14 mouse cellular contexts compared by ENCODE assay signal in the genomic region with DNA sequence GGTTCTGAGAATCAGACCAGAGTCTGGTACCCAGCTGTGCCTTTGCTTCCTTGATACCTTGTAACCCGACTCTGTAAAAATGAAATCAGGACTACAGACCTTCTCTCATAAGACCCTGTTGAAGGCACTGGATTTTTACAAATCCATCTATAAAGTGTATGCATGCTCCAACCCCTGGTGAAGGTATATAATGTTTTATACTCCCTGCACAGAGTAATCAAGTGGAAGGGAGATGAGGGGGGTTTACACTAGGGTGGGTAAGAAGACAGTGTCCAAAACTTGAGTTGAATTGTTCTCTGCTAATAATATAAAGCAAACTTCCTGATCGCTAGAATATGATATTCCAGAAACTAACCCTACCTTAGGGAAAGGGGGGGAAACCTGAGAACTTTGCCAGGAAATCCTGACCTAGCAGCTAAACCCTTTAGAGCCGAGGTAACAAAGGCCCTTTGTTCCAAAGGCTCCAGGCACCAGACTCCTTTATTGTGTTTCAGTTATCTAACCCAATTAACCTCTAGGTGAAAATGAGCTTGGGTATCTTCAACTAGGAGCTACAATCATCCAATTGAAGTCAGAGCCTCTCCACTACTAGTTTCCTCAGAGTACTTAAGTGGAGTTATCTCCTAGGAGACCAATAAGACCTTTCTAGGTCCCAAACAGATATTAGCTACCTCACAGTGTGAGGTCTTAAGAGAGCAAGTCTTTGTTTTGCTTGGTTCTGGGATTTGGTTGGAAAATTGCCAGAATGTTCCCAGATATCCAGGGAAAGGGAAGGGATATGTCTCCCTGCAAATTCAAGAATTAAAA.
DNase-seq lines count a peak whose midpoint lies in the region; ATAC-seq lines count a peak whose summit lies in the region.
"Had no signal": no experiment of that assay in that cellular context is flagged by ENCODE, and none has a peak within 500 bp of the region (broad histone marks: within the 10 kb centered on the region; RNA-seq: fewer than 3 reads in every experiment).

No protein-coding gene starts in this region.

- no peak overlapping the region for H3K4me2 ChIP-seq in lung, embryonic 15.5 days
- H3K4me2 ChIP-seq in embryonic facial prominence, embryonic 11.5 days (ENCODE audit: low read depth, low read length): no peak overlapping the region
- no peak overlapping the region for H3K4me2 ChIP-seq in limb, embryonic 13.5 days (replicated peaks)
- H3K4me2 ChIP-seq: liver, embryonic 13.5 days had no signal

- peaks cover 12% of the 10 kb centered on the region; the same call in 1 of the 2 replicates for H3K4me1 ChIP-seq in heart, embryonic 10.5 days
- no peaks in the 10 kb centered on the region for H3K4me1 ChIP-seq in lung, embryonic 15.5 days
- no peaks in the 10 kb centered on the region for H3K4me1 ChIP-seq in embryonic facial prominence, embryonic 11.5 days (ENCODE audit: control insufficient read depth, insufficient read depth, low read length)
- peaks cover 25% of the 10 kb centered on the region for H3K4me1 ChIP-seq in limb, embryonic 13.5 days
- H3K4me1 ChIP-seq: liver, embryonic 13.5 days had no signal

- peaks cover 25% of the 10 kb centered on the region for H3K36me3 ChIP-seq in heart, embryonic 10.5 days
- peaks cover 25% of the 10 kb centered on the region for H3K36me3 ChIP-seq in lung, embryonic 15.5 days
- H3K36me3 ChIP-seq in embryonic facial prominence, embryonic 11.5 days (replicated peaks; ENCODE audit: control insufficient read depth, insufficient read depth, low read depth, low read length): no peaks in the 10 kb centered on the region
- H3K36me3 ChIP-seq in limb, embryonic 13.5 days: peaks cover 38% of the 10 kb centered on the region
- H3K36me3 ChIP-seq: liver, embryonic 13.5 days had no signal

- H3K9me3 ChIP-seq in heart, embryonic 10.5 days: no peaks in the 10 kb centered on the region
- no peaks in the 10 kb centered on the region for H3K9me3 ChIP-seq in lung, embryonic 15.5 days
- H3K9me3 ChIP-seq in embryonic facial prominence, embryonic 11.5 days (replicated peaks; ENCODE audit: control insufficient read depth, low read length): no peaks in the 10 kb centered on the region
- no peaks in the 10 kb centered on the region for H3K9me3 ChIP-seq in limb, embryonic 13.5 days
- H3K9me3 ChIP-seq: liver, embryonic 13.5 days had no signal

- no peak overlapping the region for H3K4me3 ChIP-seq in heart, embryonic 10.5 days
- no peak overlapping the region for H3K4me3 ChIP-seq in lung, embryonic 15.5 days
- H3K4me3 ChIP-seq in embryonic facial prominence, embryonic 11.5 days (ENCODE audit: low read depth, low read length): no peak overlapping the region
- no peak overlapping the region for H3K4me3 ChIP-seq in limb, embryonic 13.5 days
- H3K4me3 ChIP-seq: liver, embryonic 13.5 days had no signal

- no peaks in the 10 kb centered on the region for H3K27me3 ChIP-seq in heart, embryonic 10.5 days (ENCODE audit: insufficient read depth, poor library complexity, severe bottlenecking)
- H3K27me3 ChIP-seq in lung, embryonic 15.5 days: no peaks in the 10 kb centered on the region
- no peaks in the 10 kb centered on the region for H3K27me3 ChIP-seq in embryonic facial prominence, embryonic 11.5 days (ENCODE audit: control insufficient read depth, insufficient read depth, low read length)
- H3K27me3 ChIP-seq in limb, embryonic 13.5 days: no peaks in the 10 kb centered on the region
- H3K27me3 ChIP-seq: liver, embryonic 13.5 days had no signal

- WGBS in heart, embryonic 10.5 days: 61% methylated on average over 3 of the region's 3 CpGs
- WGBS in lung, embryonic 15.5 days: 38% methylated on average over 3 of the region's 3 CpGs
- 27% methylated on average over 3 of the region's 3 CpGs for WGBS in embryonic facial prominence, embryonic 11.5 days
- 17% methylated on average over 3 of the region's 3 CpGs for WGBS in limb, embryonic 13.5 days

- H3K27ac ChIP-seq in heart, embryonic 10.5 days: no peak overlapping the region
- peak overlapping the region; percentile 19; the same call in 1 of the 2 replicates for H3K27ac ChIP-seq in lung, embryonic 15.5 days
- no peak overlapping the region for H3K27ac ChIP-seq in embryonic facial prominence, embryonic 11.5 days (replicated peaks; ENCODE audit: low read depth, low read length)
- peak overlapping the region; percentile 39; the same call in 1 of the 2 replicates for H3K27ac ChIP-seq in limb, embryonic 13.5 days
- H3K27ac ChIP-seq: liver, embryonic 13.5 days; stomach, postnatal 0 days had no signal

- DNase-seq in heart, adult 11 months: peak; percentile 91
- DNase-seq in heart, embryonic 10.5 days (ENCODE audit: low spot score): no peak
- DNase-seq in lung, postnatal 14 days: no peak
- DNase-seq in embryonic facial prominence, embryonic 11.5 days (ENCODE audit: low spot score): peak; percentile 66
- DNase-seq in adrenal gland, postnatal 14 days: no peak
- no peak for DNase-seq in gastrocnemius, adult 18-20 months (ENCODE audit: low spot score)
- DNase-seq: cerebellum, postnatal 10 days; kidney, adult 18-20 months; liver, embryonic 13.5 days; spleen, adult 18-20 months had no signal

- no peak for ATAC-seq in lung, embryonic 15.5 days (ENCODE audit: borderline replicate concordance, extremely low read depth, low FRiP score, low TSS enrichment)
- 0 out of 2 replicates have a peak, but pooled peaks have one; percentile 4 for ATAC-seq in embryonic facial prominence, embryonic 11.5 days (replicated peaks; ENCODE audit: insufficient number of reproducible peaks, low FRiP score, low TSS enrichment, low read depth)
- peak; percentile 55 for ATAC-seq in limb, embryonic 13.5 days (ENCODE audit: low FRiP score, low read depth)
- ATAC-seq: activated CD4-positive, CD25-positive, alpha-beta regulatory T cell, adult 4 months had no signal

- H3K9ac ChIP-seq in lung, embryonic 15.5 days: no peak overlapping the region
- no peak overlapping the region for H3K9ac ChIP-seq in embryonic facial prominence, embryonic 11.5 days (replicated peaks; ENCODE audit: low read length)
- no peak overlapping the region for H3K9ac ChIP-seq in limb, embryonic 13.5 days
- H3K9ac ChIP-seq: liver, embryonic 13.5 days had no signal

Comparison
In these comparisons a context has a peak if more than half of its experiments do, and no peak if none do; other contexts are left out.
1. DNase-seq: peak in heart, adult 11 months (single experiment) and embryonic facial prominence, embryonic 11.5 days (single experiment); none in heart, embryonic 10.5 days (single experiment), lung, postnatal 14 days (single experiment), adrenal gland, postnatal 14 days (single experiment) and gastrocnemius, adult 18-20 months (single experiment).
2. H3K27ac ChIP-seq: peak in lung, embryonic 15.5 days (single experiment) and limb, embryonic 13.5 days (single experiment); none in heart, embryonic 10.5 days (single experiment) and embryonic facial prominence, embryonic 11.5 days (single experiment).